Comparison of ENCODE assay signal across 1 mouse cellular context in the genomic region with DNA sequence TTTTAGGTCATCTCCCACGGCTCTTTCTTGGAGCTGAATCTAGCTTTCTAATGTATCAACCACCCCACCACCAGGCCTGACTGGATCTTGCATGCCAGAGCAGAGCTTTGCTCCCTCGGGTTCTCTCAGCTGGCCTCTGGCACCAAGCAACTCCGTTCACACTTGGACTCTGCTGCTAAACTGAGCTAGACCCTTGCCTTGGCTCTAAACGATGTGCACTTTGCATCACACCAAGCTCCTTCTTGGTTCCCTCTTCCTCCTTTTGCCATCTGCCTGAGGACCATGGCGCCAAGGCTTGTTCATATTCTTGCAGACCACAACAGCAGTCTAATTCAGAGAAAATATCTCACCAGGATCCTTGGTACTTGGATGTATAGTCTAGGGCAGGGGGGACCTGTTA.
TF ChIP-seq lines count a peak whose summit lies in the region.

No protein-coding gene starts in this region.

TF ChIP-seq in CH12.LX, 34 proteins besides CTCF, POLR2A, EP300 and RAD21 (continued from another document):
- TF ChIP-seq ZC3H11A (IDR thresholded peaks at IDR 0.05; ENCODE audit: low read depth, low read length) (no peak), JUN (IDR thresholded peaks at IDR 0.05; ENCODE audit: insufficient read depth, low read depth, low read length) (no peak)
TF ChIP-seq in CH12.LX: peak in this region for 0.
